Mouse (Mus musculus) kidney, embryonic 15.5 days (tissue): ENCODE measurements around the gene Clk1. TPM values are rescaled to one million over a fixed set of nuclear protein-coding genes. Genes with fewer than 3 reads are reported as not detected.

Experiments used
- ATAC-seq: fragments of 200-750 bp; cut with Nextera tagmentation; replicated peaks from 2 replicates; pipeline ENCODE4 v1.8.0; 2017; ENCODE audit warnings: moderate TSS enrichment; ENCODE audit not compliant: low FRiP score
- H3K27ac ChIP-seq: fragments of 300-500 bp; sonication (generic); 2 replicates; pipeline ENCODE4 v1.5.1; 2015; ENCODE audit warnings: mild to moderate bottlenecking, inconsistent platforms
- H3K27me3 ChIP-seq: fragments of 300-500 bp; sonication (generic); 2 replicates; pipeline ENCODE4 v1.6.1; 2015; ENCODE audit warnings: inconsistent platforms
- H3K36me3 ChIP-seq: fragments of 300-500 bp; sonication (generic); 2 replicates; pipeline ENCODE4 v1.6.1; 2015; ENCODE audit warnings: inconsistent platforms
- H3K4me1 ChIP-seq: fragments of 300-500 bp; sonication (generic); 2 replicates; pipeline ENCODE4 v1.6.1; 2015; ENCODE audit warnings: inconsistent platforms
- H3K4me2 ChIP-seq: fragments of 300-500 bp; sonication (generic); 2 replicates; pipeline ENCODE4 v1.6.1; 2015; ENCODE audit warnings: moderate library complexity, mild to moderate bottlenecking, inconsistent platforms
- H3K4me3 ChIP-seq: fragments of 300-500 bp; sonication (generic); replicated peaks from 2 replicates; pipeline ENCODE4 v1.5.1; 2015; ENCODE audit warnings: mild to moderate bottlenecking, inconsistent platforms
- H3K9ac ChIP-seq: fragments of 300-500 bp; sonication (generic); 2 replicates; pipeline ENCODE4 v1.6.1; 2015; ENCODE audit warnings: mild to moderate bottlenecking, inconsistent platforms
- H3K9me3 ChIP-seq: fragments of 300-500 bp; sonication (generic); replicated peaks from 2 replicates; pipeline ENCODE4 v1.6.1; 2016; ENCODE audit warnings: inconsistent platforms
- WGBS: fragments of 180-500 bp; shearing (Covaris S2); methylation state at CpG from one replicate; pipeline ENCODE4 v1.1.7; 2015; ENCODE audit warnings: mixed read lengths; 5-methylcytosine and 5-hydroxymethylcytosine counted together
- polyA plus RNA-seq: library from polyadenylated mRNA; unstranded; fragments of >200 nt; fragmentation: Nextera tagmentation; extraction: Ambion mirVana; gene quantifications from 2 replicates; pipeline ENCODE4 v1.2.1, GENCODE M21; 2015

Clk1 gene
- polyA plus RNA-seq, 1 experiment from 2014 or later: 185 TPM

- Histone ChIP-seq H3K36me3 (peaks cover 49% of the 10 kb centered on the region), H3K4me3 (peak overlapping the region; percentile 62), H3K27me3 (no peaks in the 10 kb centered on the region), H3K4me2 (peak overlapping the region; percentile 75), H3K4me1 (peaks cover 26% of the 10 kb centered on the region), H3K9me3 (no peaks in the 10 kb centered on the region), H3K27ac (peak overlapping the region; percentile 94), H3K9ac (peak overlapping the region; percentile 72)
- peak; percentile 19; the same call in 1 of the 2 replicates for ATAC-seq
- WGBS: 9% methylated on average over 10 of the region's 10 CpGs
Measured at GRCm38 (mm10) chr1:58444691-58445090, 20.8 kb upstream of the Clk1 start.

GRCm38 (mm10) chr1:58424551-58424950 lies 685 bp upstream of the Clk1 start:
- Histone ChIP-seq H3K4me1 (peaks cover 22% of the 10 kb centered on the region), H3K36me3 (peaks cover 17% of the 10 kb centered on the region), H3K27ac (no peak overlapping the region), H3K4me3 (0 out of 2 replicates have a peak overlapping the region, but pooled peaks have one; percentile 89), H3K9me3 (no peaks in the 10 kb centered on the region), H3K27me3 (no peaks in the 10 kb centered on the region), H3K9ac (no peak overlapping the region), H3K4me2 (no peak overlapping the region)
- 88% methylated on average over 3 of the region's 3 CpGs for WGBS
- ATAC-seq: no peak

- peaks cover 26% of the 10 kb centered on the region for H3K4me1 ChIP-seq
- H3K36me3 ChIP-seq: peaks cover 33% of the 10 kb centered on the region
- no peaks in the 10 kb centered on the region for H3K27me3 ChIP-seq
- WGBS: 4% methylated on average over 13 of the region's 13 CpGs
- peak; percentile 63 for ATAC-seq
- peak overlapping the region; percentile 89 for H3K4me3 ChIP-seq
- H3K9me3 ChIP-seq: no peaks in the 10 kb centered on the region
- H3K9ac ChIP-seq: peak overlapping the region; percentile 99
- peak overlapping the region; percentile 98 for H3K27ac ChIP-seq
- peak overlapping the region; percentile 72 for H3K4me2 ChIP-seq
Measured at GRCm38 (mm10) chr1:58422879-58423278, 987 bp downstream of the Clk1 start.

GRCm38 (mm10) chr1:58420961-58421360 lies 2.9 kb downstream of the Clk1 start:
- no peaks in the 10 kb centered on the region for H3K9me3 ChIP-seq
- WGBS: 54% methylated on average over 7 of the region's 7 CpGs
- no peaks in the 10 kb centered on the region for H3K27me3 ChIP-seq
- H3K4me3 ChIP-seq: peak overlapping the region; percentile 1; the same call in 1 of the 2 replicates
- no peak for ATAC-seq
- H3K9ac ChIP-seq: no peak overlapping the region
- H3K4me2 ChIP-seq: peak overlapping the region; percentile 27; the same call in 1 of the 2 replicates
- peaks cover 50% of the 10 kb centered on the region for H3K36me3 ChIP-seq
- peaks cover 26% of the 10 kb centered on the region for H3K4me1 ChIP-seq
- no peak overlapping the region for H3K27ac ChIP-seq

- peaks cover 59% of the 10 kb centered on the region for H3K36me3 ChIP-seq
Measured at GRCm38 (mm10) chr1:58420032-58420431, 3.8 kb downstream of the Clk1 start.

GRCm38 (mm10) chr1:58416048-58416447 lies 7.8 kb downstream of the Clk1 start:
- WGBS: 93% methylated on average over 2 of the region's 2 CpGs
- Histone ChIP-seq H3K9me3 (no peaks in the 10 kb centered on the region), H3K27me3 (no peaks in the 10 kb centered on the region), H3K36me3 (peaks cover 88% of the 10 kb centered on the region), H3K4me3 (no peak overlapping the region), H3K4me1 (peaks cover 9% of the 10 kb centered on the region; the same call in 1 of the 2 replicates), H3K9ac (no peak overlapping the region), H3K4me2 (no peak overlapping the region), H3K27ac (no peak overlapping the region)
- no peak for ATAC-seq

More at GRCm38 (mm10) chr1:58420032-58420431, 3.8 kb downstream of the Clk1 start:
- no peak for ATAC-seq
- no peak overlapping the region for H3K4me3 ChIP-seq
- H3K9ac ChIP-seq: no peak overlapping the region
- no peak overlapping the region for H3K4me2 ChIP-seq
- H3K27ac ChIP-seq: no peak overlapping the region
- H3K4me1 ChIP-seq: peaks cover 26% of the 10 kb centered on the region
- 90% methylated on average over 10 of the region's 10 CpGs for WGBS
- no peaks in the 10 kb centered on the region for H3K27me3 ChIP-seq
- H3K9me3 ChIP-seq: no peaks in the 10 kb centered on the region

GRCm38 (mm10) chr1:58415442-58415841 lies 8.4 kb downstream of the Clk1 start:
- Histone ChIP-seq H3K4me2 (no peak overlapping the region), H3K36me3 (peaks cover 91% of the 10 kb centered on the region), H3K27me3 (no peaks in the 10 kb centered on the region), H3K27ac (no peak overlapping the region), H3K4me3 (no peak overlapping the region), H3K9me3 (no peaks in the 10 kb centered on the region), H3K4me1 (0 out of 2 replicates have a peak, but pooled peaks cover 7% of the 10 kb centered on the region), H3K9ac (no peak overlapping the region)
- no peak for ATAC-seq
- 16% methylated on average over 1 of the region's 1 CpGs for WGBS

GRCm38 (mm10) chr1:58410776-58411175 lies 13.1 kb downstream of the Clk1 start:
- H3K4me2 ChIP-seq: no peak overlapping the region
- ATAC-seq: no peak
- no peaks in the 10 kb centered on the region for H3K4me1 ChIP-seq
- peaks cover 78% of the 10 kb centered on the region for H3K36me3 ChIP-seq
- H3K27ac ChIP-seq: no peak overlapping the region
- no peak overlapping the region for H3K4me3 ChIP-seq
- 90% methylated on average over 7 of the region's 7 CpGs for WGBS
- H3K27me3 ChIP-seq: no peaks in the 10 kb centered on the region
- no peak overlapping the region for H3K9ac ChIP-seq
- H3K9me3 ChIP-seq: no peaks in the 10 kb centered on the region

- H3K9ac ChIP-seq: no peak overlapping the region
- peaks cover 78% of the 10 kb centered on the region for H3K36me3 ChIP-seq
- ATAC-seq: no peak; the same call in 1 of the 2 replicates
- H3K4me3 ChIP-seq: no peak overlapping the region
- no peak overlapping the region for H3K4me2 ChIP-seq
- no peaks in the 10 kb centered on the region for H3K4me1 ChIP-seq
- H3K9me3 ChIP-seq: no peaks in the 10 kb centered on the region
- 80% methylated on average over 3 of the region's 3 CpGs for WGBS
- H3K27ac ChIP-seq: no peak overlapping the region
- no peaks in the 10 kb centered on the region for H3K27me3 ChIP-seq
Measured at GRCm38 (mm10) chr1:58410198-58410588, 13.7 kb downstream of the Clk1 start.

- Histone ChIP-seq H3K4me1 (no peaks in the 10 kb centered on the region), H3K9ac (no peak overlapping the region), H3K27me3 (no peaks in the 10 kb centered on the region), H3K36me3 (peaks cover 78% of the 10 kb centered on the region), H3K27ac (no peak overlapping the region), H3K4me3 (no peak overlapping the region), H3K4me2 (no peak overlapping the region), H3K9me3 (no peaks in the 10 kb centered on the region)
- peak; percentile 33; the same call in 1 of the 2 replicates for ATAC-seq
- 79% methylated on average over 5 of the region's 5 CpGs for WGBS
Measured at GRCm38 (mm10) chr1:58409553-58410197, 14.2 kb downstream of the Clk1 start.

GRCm38 (mm10) chr1:58408141-58408540 lies 15.7 kb downstream of the Clk1 start:
- H3K36me3 ChIP-seq: peaks cover 77% of the 10 kb centered on the region
- H3K27ac ChIP-seq: no peak overlapping the region
- no peak for ATAC-seq
- H3K4me3 ChIP-seq: no peak overlapping the region
- H3K27me3 ChIP-seq: no peaks in the 10 kb centered on the region
- no peak overlapping the region for H3K9ac ChIP-seq
- H3K4me2 ChIP-seq: no peak overlapping the region
- H3K9me3 ChIP-seq: no peaks in the 10 kb centered on the region
- 89% methylated on average over 6 of the region's 6 CpGs for WGBS
- no peaks in the 10 kb centered on the region for H3K4me1 ChIP-seq

GRCm38 (mm10) chr1:58407321-58407720 lies 16.5 kb downstream of the Clk1 start:
- peaks cover 77% of the 10 kb centered on the region for H3K36me3 ChIP-seq
- ATAC-seq: no peak
- no peaks in the 10 kb centered on the region for H3K9me3 ChIP-seq
- no peaks in the 10 kb centered on the region for H3K27me3 ChIP-seq
- WGBS: 98% methylated on average over 7 of the region's 7 CpGs
- no peak overlapping the region for H3K9ac ChIP-seq
- H3K4me1 ChIP-seq: no peaks in the 10 kb centered on the region
- no peak overlapping the region for H3K4me2 ChIP-seq
- H3K4me3 ChIP-seq: no peak overlapping the region
- no peak overlapping the region for H3K27ac ChIP-seq
